Mouse (Mus musculus): ENCODE measurements around the gene Gins2. TPM values are rescaled to one million over a fixed set of nuclear protein-coding genes. Genes with fewer than 3 reads are reported as not detected.

The Gins2 gene
- polyA plus RNA-seq, 1 experiment, result 2.1 TPM

- TF ChIP-seq CTCF (IDR thresholded peaks at IDR 0.05; ENCODE audit: borderline replicate concordance, insufficient read depth, low read depth, low read length) (no peak), POLR2A (IDR thresholded peaks at IDR 0.05; ENCODE audit: borderline replicate concordance, insufficient read depth, low read length) (no peak)
- DNase-seq, result no peak
- Histone ChIP-seq H3K27me3 (ENCODE audit: control insufficient read depth, insufficient read depth, low read length) (no peaks in the 10 kb centered on the region), H3K4me1 (ENCODE audit: control insufficient read depth, insufficient read depth, low read length) (peaks cover 95% of the 10 kb centered on the region), H3K27ac (ENCODE audit: insufficient read depth, low read length) (no peak overlapping the region), H3K4me3 (replicated peaks; ENCODE audit: insufficient read depth, low read depth, low read length) (no peak overlapping the region)
- WGBS, result 75% methylated on average over 24 of the region's 24 CpGs
These were observed 35.5 kb downstream of the Gins2 start for GRCm38 (mm10) chr8:120553441-120554123.

GRCm38 (mm10) chr8:120552509-120552908, 36.6 kb downstream of the Gins2 start:
- 52% methylated on average over 11 of the region's 11 CpGs for WGBS
- H3K4me1 ChIP-seq (ENCODE audit: control insufficient read depth, insufficient read depth, low read length), result peaks cover 95% of the 10 kb centered on the region
- H3K27ac ChIP-seq (ENCODE audit: insufficient read depth, low read length), result no peak overlapping the region
- DNase-seq, result no peak
- no peak overlapping the region for H3K4me3 ChIP-seq (replicated peaks; ENCODE audit: insufficient read depth, low read depth, low read length)
- H3K27me3 ChIP-seq (ENCODE audit: control insufficient read depth, insufficient read depth, low read length), result no peaks in the 10 kb centered on the region
- TF ChIP-seq POLR2A (IDR thresholded peaks at IDR 0.05; ENCODE audit: borderline replicate concordance, insufficient read depth, low read length), result no peak
- no peak for TF ChIP-seq CTCF (IDR thresholded peaks at IDR 0.05; ENCODE audit: borderline replicate concordance, insufficient read depth, low read depth, low read length)

GRCm38 (mm10) chr8:120551677-120551980, 37.5 kb downstream of the Gins2 start:
- Histone ChIP-seq H3K4me3 (replicated peaks; ENCODE audit: insufficient read depth, low read depth, low read length) (no peak overlapping the region), H3K27me3 (ENCODE audit: control insufficient read depth, insufficient read depth, low read length) (no peaks in the 10 kb centered on the region), H3K27ac (ENCODE audit: insufficient read depth, low read length) (peak overlapping the region; percentile 99), H3K4me1 (ENCODE audit: control insufficient read depth, insufficient read depth, low read length) (peaks cover 91% of the 10 kb centered on the region)
- no peak for TF ChIP-seq CTCF (IDR thresholded peaks at IDR 0.05; ENCODE audit: borderline replicate concordance, insufficient read depth, low read depth, low read length)
- no peak for TF ChIP-seq POLR2A (IDR thresholded peaks at IDR 0.05; ENCODE audit: borderline replicate concordance, insufficient read depth, low read length)
- 44% methylated on average over 3 of the region's 3 CpGs for WGBS
- peak in 1 of 2 experiments; percentile 49 for DNase-seq

- WGBS, result 12% methylated on average over 11 of the region's 11 CpGs
- peak overlapping the region; percentile 33 for H3K4me3 ChIP-seq (replicated peaks; ENCODE audit: insufficient read depth, low read depth, low read length)
- TF ChIP-seq CTCF (IDR thresholded peaks at IDR 0.05; ENCODE audit: borderline replicate concordance, insufficient read depth, low read depth, low read length) (no peak), POLR2A (IDR thresholded peaks at IDR 0.05; ENCODE audit: borderline replicate concordance, insufficient read depth, low read length) (peak; percentile 39; the same call in 1 of the 2 replicates)
These were observed 38.0 kb downstream of the Gins2 start for GRCm38 (mm10) chr8:120550937-120551676.

GRCm38 (mm10) chr8:120550430-120550829, 38.7 kb downstream of the Gins2 start:
- H3K4me3 ChIP-seq (replicated peaks; ENCODE audit: insufficient read depth, low read depth, low read length), result peak overlapping the region; percentile 33
- no peak for DNase-seq
- WGBS, result 14% methylated on average over 12 of the region's 12 CpGs
- TF ChIP-seq POLR2A (IDR thresholded peaks at IDR 0.05; ENCODE audit: borderline replicate concordance, insufficient read depth, low read length), result no peak
- no peak for TF ChIP-seq CTCF (IDR thresholded peaks at IDR 0.05; ENCODE audit: borderline replicate concordance, insufficient read depth, low read depth, low read length)
- peaks cover 85% of the 10 kb centered on the region for H3K4me1 ChIP-seq (ENCODE audit: control insufficient read depth, insufficient read depth, low read length)
- H3K27me3 ChIP-seq (ENCODE audit: control insufficient read depth, insufficient read depth, low read length), result no peaks in the 10 kb centered on the region
- peak overlapping the region; percentile 96 for H3K27ac ChIP-seq (ENCODE audit: insufficient read depth, low read length)

More at GRCm38 (mm10) chr8:120550937-120551676, 38.0 kb downstream of the Gins2 start:
- DNase-seq, result peak; percentile 67 to 80
- Histone ChIP-seq H3K4me1 (ENCODE audit: control insufficient read depth, insufficient read depth, low read length) (peaks cover 87% of the 10 kb centered on the region), H3K27ac (ENCODE audit: insufficient read depth, low read length) (peak overlapping the region; percentile 99), H3K27me3 (ENCODE audit: control insufficient read depth, insufficient read depth, low read length) (no peaks in the 10 kb centered on the region)

- H3K4me3 ChIP-seq (replicated peaks; ENCODE audit: insufficient read depth, low read depth, low read length), result peak overlapping the region; percentile 37
- peak in 1 of 2 experiments; percentile 65 for DNase-seq
- peaks cover 82% of the 10 kb centered on the region for H3K4me1 ChIP-seq (ENCODE audit: control insufficient read depth, insufficient read depth, low read length)
- no peaks in the 10 kb centered on the region for H3K27me3 ChIP-seq (ENCODE audit: control insufficient read depth, insufficient read depth, low read length)
- TF ChIP-seq POLR2A (IDR thresholded peaks at IDR 0.05; ENCODE audit: borderline replicate concordance, insufficient read depth, low read length) (no peak), CTCF (IDR thresholded peaks at IDR 0.05; ENCODE audit: borderline replicate concordance, insufficient read depth, low read depth, low read length) (no peak)
- WGBS, result 12% methylated on average over 11 of the region's 11 CpGs
- H3K27ac ChIP-seq (ENCODE audit: insufficient read depth, low read length), result peak overlapping the region; percentile 76
These were observed 39.2 kb downstream of the Gins2 start for GRCm38 (mm10) chr8:120549922-120550321.

GRCm38 (mm10) chr8:120549321-120549921, 39.7 kb downstream of the Gins2 start:
- DNase-seq, result peak; percentile 67 to 73
- TF ChIP-seq POLR2A (IDR thresholded peaks at IDR 0.05; ENCODE audit: borderline replicate concordance, insufficient read depth, low read length) (no peak), CTCF (IDR thresholded peaks at IDR 0.05; ENCODE audit: borderline replicate concordance, insufficient read depth, low read depth, low read length) (no peak)
- Histone ChIP-seq H3K27me3 (ENCODE audit: control insufficient read depth, insufficient read depth, low read length) (no peaks in the 10 kb centered on the region), H3K4me3 (replicated peaks; ENCODE audit: insufficient read depth, low read depth, low read length) (peak overlapping the region; percentile 3), H3K4me1 (ENCODE audit: control insufficient read depth, insufficient read depth, low read length) (peaks cover 77% of the 10 kb centered on the region), H3K27ac (ENCODE audit: insufficient read depth, low read length) (peak overlapping the region; percentile 76)
- 5% methylated on average over 25 of the region's 25 CpGs for WGBS

All from cerebellum, adult 2 months (tissue).